Mouse (Mus musculus): ENCODE data around the gene Rgs16. TPM values are rescaled to one million over a fixed set of nuclear protein-coding genes. Genes with fewer than 3 reads are reported as not detected.

Gene Rgs16
- total RNA-seq (2021): 1 to 10 TPM; 6.8 to 6.9 TPM
- long read RNA-seq, partial matches to known transcripts: 0 of 2 reads
- long read RNA-seq, other reads (novel, unspliced or antisense): 0 of 2 reads

DNA sequence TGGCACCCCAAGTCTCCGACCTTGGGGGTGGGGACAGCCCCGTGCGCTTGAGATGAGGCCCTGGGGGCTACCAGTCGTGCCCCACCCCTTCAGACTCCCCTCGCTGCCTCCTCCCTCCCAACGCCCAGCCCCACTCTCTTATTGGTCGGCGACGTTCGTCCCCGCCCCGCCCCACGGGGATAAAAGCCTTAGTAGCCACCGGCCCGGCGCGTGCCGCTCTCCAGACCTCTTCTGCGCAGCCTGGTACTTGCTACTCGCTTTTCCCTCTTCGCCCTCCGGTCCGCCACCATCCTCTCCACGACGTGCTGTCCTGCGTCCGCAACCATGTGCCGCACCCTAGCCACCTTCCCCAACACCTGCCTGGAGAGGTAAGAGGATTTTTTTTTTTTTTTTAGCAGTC is at the start of gene Rgs16:
Rgs16 (plus strand) TSS at position 205 of the 400 bp plus-strand sequence.
- DNase-seq (ENCODE audit: low spot score in 2 of 2): peak in 1 of 2 experiments; percentile 58

DNA sequence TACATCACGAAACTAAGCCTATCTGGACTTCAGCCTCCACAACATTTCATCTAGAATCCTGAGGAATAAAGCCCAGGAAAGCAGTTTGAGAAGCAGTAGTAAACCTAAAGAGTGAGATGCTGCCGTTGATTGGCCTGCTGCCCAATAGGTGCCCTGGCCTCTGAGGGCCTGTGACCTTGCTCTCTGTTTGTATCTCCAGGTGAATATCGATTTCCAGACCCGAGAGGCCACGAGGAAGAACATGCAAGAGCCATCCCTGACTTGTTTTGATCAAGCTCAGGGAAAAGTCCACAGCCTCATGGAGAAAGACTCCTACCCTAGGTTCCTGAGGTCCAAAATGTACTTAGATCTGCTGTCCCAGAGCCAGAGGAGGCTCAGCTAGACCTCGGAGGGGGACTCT is 47.6 kb upstream of the Rgs16 start:
- DNase-seq (ENCODE audit: low spot score in 2 of 2): no peak

DNA sequence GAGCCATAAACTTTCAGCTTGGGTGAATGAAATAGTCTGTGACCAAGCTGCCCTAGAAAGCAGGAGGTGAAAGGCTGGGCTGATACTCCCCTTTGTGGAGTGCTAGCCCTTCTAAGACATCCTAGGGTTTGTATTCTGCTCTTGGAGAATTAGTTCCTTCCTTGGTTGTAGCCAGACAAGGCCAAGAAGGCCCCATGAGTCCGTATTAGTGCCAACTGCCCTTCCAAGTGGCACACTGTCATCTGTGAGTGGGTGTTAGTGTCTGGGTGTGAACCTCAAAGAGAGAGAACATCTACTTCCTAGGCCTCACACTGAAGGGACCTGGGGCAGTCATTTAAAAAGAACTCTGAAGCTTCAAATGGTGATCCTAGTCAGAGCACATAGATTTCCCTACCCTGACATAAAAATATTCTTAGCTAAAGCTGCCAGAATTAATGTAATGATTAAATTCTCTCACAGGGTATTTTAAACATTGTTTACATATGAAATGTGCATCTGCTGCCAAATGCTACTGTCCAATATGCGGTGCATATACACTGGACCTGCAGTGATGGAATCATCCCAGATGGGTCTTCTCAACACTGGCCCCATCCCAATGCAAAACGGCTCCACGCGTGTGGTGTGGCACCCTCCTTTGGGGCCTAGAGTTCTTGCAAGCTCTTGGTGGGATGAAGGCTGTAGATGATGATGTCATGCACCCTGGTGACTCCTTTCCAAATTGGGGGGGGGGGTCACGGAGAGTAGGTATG is 45.6 kb upstream of the Rgs16 start:
- DNase-seq (ENCODE audit: low spot score in 2 of 2): no peak

DNA sequence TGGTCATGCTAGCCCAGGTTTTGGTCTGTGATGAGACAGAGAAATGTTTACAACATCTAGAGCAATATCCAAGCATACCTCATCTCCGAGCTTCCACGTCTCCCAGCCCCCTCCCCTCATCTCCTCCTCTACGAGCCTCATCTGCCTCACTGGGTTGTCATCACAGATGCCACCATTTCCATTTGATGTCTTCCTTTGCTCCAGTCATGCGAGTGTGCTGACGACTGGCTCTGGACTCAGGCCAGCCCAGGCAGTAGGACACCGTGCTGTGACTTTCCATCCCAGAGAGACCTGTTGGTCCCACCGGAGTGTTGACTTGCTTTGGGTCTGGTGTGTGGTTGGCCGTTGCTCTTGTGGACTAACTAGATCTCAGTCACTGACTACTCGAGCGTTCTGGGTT is 44.8 kb upstream of the Rgs16 start:
- DNase-seq (ENCODE audit: low spot score in 2 of 2): no peak

DNA sequence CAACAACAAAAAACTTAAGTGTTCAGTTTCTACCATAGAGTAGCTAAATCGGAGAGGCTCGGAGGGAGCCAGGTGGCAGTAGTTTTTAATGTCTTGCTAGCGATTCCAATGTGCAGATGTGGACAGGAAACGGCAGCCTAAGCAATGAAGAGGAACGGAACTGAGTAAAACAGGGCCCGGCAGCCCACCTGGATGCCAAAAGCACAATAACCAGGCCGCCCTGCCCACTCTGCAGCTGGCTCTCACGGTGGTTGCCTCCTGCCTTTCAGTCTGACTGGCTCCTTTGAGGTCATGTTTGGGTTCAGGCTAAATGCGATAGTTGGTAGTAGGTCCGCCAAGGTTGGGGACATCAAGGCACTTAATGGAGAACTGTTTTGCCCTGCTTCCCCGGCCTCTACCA is 44.1 kb upstream of the Rgs16 start:
- no peak for DNase-seq (ENCODE audit: low spot score in 2 of 2)

DNA sequence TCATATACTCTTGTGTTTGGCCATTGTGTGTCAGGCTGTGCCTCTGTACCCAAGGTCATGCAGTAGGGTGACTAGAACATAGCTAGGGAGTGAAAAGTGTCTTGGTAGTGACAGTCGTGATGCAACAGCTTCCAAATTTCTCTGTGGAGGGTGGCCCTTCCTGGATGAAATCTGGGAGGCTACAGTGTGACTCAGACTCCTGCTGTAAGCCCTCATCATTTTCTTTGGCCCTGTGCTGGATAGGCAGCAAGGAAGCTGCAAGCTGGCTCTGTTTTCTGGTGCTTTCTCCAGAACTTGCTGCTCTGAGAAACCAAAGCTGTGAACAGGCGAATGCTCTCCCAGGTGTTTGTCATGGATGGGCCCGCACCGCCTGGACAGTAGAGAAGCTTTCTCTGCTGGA is 43.6 kb upstream of the Rgs16 start:
- no peak for DNase-seq (ENCODE audit: low spot score in 2 of 2)

DNA sequence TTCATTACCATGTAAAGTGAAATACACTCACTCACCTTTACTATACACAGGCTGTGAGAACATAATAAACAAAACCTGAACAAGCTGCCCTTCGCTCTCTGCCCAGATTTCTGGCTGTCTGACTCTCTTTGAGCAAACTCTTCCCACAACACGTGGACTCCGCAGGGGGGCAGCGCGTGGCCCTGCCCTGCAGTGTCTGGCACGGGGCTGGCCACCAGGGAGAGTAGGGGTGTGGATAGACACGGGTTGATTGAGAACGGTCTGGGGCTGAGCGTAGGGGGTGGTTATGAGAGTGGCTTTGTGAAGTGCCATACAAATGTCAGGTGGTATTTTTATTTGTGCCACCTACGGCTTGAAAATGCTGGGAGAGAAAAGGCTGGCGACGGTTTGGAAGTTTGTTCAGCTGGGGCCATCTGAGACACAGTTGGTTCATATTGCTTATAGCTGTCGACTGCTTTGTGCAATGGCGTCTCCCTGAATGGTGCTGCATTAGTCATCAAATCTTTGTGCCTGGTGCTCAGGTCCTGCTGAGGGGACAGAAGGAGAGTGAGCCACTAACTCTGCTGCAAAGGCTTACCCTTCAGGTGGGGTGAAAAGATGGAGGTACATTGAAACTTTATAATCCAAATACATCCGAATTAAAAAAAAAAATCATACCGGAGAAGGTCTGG is 42.4 kb upstream of the Rgs16 start:
- DNase-seq (ENCODE audit: low spot score in 2 of 2): peak in 1 of 2 experiments; percentile 32

DNA sequence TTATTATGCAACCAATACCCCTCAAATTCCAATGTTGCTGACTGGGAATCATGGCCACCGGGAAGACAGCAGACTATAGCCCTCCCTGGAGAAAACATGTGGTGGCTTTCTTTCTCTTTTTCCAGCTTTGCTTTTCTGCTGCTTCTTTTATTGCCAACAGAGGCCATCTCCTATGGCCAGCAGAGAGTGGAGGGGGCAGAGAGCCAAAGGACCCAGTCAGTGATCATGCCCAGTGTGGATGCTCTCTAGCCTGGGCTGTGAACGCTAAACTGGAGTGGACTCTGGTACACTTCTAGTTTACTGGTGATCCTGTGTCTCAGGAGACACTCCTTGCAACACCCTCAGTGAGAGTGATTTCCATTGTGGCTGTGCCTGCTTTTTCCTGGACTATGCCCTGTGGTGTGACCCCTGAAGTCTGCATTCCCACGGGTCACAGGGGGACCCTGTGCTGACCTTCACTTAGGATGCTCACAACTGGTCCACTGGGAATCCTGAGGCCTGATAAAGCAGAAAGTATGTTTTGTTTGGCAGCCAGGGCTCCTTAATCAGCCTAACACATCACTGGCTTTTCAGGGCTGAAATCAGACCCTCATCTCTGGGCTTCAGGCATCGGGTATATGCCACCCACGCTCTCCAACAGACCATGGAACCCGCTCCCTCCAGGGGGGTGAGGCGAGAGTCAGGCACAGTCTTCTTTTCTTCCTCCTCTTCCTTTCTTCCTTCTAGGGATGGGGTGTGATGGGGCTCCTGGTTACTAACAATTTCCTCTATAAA is 41.7 kb upstream of the Rgs16 start:
- no peak for DNase-seq (ENCODE audit: low spot score in 2 of 2)

DNA sequence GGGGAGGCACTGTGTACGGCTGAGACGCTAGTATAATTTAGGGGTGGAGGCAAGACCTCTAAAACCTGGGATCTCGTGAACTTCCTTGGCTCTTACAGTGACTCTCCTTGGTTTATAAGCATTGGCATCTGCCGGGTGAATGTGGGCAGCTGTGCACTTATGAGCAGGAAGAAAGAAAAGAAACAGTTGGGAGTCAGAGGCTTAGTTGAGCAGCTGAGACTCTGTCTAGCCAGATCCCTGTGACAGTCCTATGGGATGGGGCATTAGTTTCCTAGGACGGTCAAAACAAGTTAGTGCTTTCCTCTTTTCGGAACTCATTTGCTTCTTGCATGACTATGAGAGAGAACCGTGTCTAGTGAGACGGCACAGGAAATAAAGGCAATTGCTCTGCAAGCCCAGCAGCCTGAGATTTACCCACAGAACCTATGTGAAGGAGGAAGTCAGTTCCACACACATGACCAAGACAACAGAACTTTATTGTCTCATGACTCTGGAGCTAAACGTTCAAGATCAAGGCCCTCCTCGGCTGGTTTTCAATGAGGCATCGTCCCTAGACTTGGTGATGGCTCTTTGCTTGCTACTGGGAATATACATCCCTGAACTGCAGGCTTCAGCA is 39.6 kb upstream of the Rgs16 start:
- no peak for DNase-seq (ENCODE audit: low spot score in 2 of 2)

DNA sequence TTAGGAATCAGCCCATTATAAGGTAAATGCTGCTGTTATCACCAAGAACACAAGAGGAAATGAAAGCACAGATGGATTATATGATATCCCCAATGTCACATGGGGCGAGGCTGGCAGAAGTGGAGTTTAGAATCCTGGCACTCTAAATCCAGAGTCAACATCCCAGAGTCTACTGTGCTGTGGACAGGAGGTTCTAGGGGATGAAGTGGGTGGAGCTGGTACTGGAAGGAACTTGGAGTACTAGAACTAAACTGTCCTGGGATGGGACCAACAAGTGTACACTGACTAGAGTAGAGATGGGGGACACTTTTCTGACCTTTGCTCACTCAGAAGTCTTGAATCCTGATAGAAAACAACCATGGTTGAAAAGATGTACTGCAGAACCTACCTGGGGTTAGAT is 38.7 kb upstream of the Rgs16 start:
- DNase-seq (ENCODE audit: low spot score in 2 of 2): no peak

DNA sequence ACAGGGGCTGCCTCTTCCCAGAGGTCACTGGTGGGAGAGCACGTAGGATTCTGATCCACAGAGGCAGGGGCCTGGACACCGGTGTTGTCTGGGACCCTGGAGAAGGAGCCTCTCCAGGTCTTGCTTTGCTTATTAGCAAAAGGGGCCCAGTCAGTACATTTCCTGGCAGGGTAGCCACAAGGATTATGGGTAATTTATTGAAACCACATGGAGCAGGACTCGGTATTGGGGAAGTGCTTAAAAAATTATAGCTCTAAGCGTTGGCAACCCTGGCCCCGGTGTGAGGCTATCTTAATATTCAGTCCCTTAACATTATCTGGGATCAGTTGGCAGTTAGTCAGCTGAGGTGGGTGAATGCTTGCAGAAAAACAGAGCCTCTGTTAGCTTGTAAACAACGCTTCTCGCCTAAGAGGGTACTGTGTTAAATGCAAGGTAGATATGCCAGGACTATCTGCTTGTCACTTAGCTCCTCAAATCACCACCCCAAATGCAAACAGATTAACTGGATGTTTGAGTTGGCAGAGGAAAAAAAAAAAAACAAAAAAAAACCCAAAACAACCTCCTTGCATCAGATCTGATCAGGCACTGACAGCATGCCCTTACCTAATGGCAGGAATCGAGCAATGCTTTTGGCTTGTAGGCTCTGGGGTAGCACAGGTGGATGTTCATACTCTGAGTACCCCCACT is 37.8 kb upstream of the Rgs16 start:
- no peak for DNase-seq (ENCODE audit: low spot score in 2 of 2)

DNA sequence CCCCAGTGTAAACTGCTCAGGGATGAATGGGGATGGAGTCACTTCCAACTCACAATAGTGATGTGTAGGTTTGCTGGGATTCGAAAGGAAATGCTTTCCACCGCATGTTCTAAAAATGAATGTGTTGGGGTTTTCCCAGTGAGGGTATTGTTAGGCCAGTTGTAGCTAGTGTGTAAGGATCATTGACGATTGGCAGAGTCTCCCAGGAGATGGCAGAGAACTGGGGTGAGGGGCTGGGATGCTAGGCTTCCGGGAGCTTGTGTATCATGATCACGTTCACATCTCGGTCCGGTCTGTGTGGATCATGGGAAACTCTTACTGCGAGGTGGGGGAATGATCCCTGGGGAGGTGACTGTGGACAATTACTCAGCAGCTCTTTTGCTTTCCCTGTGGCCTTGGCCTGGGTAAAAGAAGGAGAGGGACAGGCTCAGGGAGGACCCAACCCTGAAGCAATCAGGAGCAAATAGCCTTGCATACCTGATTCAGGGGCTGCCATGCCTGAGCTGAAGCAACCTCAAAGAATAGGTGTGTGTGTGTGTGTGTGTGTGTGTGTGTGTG is 37.2 kb upstream of the Rgs16 start:
- no peak for DNase-seq (ENCODE audit: low spot score in 2 of 2)

DNA sequence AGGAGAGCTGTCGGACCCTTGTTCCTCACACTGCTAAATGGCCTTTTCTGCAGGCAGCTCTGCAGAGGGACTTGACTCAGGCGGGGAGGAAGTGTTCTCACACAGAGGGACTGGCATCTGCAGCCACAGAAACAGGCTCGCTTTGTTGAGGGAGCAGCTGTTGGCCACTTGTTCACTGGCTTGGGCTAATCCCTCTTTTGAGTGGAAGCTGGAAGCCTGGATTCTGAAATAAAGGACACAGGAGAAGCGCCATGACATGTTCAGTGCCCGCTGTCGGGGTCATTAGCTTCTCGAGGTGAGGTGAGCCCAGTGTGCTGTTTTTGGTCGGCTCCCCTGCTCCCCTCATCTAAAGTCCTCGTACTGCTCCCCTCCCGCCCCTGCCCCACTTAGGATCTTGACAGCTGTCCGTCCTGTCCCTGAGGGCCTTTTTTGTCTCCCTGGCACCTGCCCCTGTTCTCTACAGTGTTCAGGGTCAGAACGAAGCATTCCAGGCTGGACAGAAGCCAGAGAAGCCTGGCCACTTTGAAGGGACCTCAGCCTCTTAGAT is 36.6 kb upstream of the Rgs16 start:
- DNase-seq (ENCODE audit: low spot score in 2 of 2): peak; percentile 35 to 54

DNA sequence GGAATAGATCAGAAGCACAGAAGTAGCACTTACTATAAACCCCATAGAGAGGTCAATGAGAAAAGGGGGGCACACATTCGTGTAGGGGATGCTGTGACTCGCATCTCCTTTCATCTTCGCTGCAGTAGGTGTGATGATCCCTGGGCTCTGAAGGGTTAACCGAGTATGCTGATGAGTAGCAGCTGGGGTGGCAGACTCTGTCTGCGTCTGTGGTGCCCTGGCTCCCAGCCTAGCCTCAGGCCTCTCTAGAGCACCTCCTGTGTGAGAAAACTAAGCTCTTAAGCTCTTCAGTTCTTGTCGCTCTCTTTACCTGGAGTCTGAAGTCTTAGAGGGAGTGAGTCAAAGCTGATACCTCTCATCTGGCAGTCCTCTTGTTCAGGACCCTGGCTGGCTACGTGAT is 36.0 kb upstream of the Rgs16 start:
- no peak for DNase-seq (ENCODE audit: low spot score in 2 of 2)

DNA sequence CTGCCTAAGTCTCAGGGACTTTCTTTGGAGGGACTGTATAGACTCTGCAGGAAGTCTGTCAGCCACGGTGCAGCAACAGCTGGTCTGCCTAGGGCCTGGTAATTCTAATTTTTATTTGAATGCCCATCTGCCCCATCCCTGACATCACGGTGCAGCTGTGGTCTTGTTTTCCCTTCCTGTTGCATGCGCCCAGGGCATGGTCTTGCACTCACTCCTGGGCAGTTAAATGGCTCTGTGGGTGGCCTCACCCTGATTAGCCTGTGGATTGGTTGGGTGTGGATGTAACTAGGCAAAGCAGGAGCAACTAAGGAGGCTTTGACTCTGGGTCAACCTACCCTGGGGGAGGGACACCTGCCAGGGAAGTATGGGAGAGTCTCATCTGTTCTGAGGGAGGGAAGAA is 35.2 kb upstream of the Rgs16 start:
- no peak for DNase-seq (ENCODE audit: low spot score in 2 of 2)

DNA sequence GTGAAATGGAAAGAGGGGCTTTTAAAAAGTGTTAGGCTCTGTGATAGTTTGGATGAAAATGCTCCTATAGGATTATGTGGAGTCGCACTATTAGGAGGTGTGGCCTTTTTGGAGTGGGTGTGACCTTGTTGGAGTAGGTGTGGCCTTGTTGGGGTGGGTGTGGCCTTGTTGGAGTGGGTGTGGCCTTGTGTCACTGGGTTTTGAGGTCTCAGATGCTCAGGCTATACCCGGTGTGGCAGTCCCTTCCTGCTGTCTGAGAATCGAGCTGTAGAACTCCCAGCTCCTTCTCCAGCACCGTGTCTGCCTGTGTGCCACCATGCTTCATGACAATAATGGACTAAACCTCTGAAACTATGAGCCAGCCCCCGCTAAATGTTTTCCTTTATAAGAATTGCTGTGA is 31.5 kb upstream of the Rgs16 start:
- DNase-seq (ENCODE audit: low spot score in 2 of 2): no peak

DNA sequence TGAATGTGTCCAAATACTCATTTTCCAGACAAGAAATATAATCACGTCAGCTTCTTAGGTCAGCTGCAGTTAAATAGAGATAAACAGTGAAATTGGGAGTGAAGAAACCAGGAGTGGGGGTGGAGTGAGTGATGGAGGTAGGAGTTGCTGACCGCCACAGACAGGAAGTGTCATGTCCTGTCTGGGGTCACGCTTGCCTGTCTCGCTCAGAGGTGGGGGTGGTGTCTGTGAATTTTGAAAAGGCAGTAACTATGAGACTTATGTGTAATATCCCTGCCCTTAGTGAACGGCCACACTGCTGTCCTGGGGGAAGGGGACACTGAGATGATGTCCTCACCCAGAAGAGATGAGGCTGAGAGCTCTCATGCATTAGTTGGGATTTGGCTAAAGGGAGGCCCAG is 30.7 kb upstream of the Rgs16 start:
- DNase-seq (ENCODE audit: low spot score in 2 of 2): no peak

DNA sequence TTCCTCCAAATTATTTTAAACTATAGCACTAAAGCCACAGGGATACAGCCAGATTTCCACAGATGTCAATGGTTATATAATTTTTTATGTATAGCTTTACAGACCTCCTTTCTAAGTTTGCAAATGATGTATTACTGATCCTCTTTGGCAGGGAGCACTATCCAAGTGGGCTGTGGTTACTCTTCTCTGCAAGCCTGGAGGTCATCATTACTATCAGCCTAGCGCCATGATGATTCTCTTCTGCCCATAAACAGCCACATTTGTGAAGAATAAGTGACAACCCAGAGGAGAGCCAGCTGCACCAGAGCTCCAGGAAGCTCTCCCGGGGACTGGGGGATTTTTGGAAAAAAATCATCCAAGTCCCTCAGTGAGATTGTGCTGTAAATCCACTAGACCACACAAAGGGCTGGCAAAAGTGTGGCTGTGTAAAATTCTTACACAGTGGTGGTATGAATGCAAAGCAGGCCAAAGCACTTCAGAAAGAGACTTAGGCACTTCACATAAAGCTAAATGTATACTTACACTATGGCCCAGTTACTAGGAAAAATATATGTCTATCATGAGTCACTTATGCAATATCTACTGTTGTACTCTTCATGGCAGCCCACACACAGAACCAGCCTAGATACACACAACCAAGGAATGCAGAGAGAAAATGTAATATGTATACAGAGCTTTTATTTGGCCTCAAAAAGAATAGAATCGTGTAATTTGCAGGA is 28.4 kb upstream of the Rgs16 start:
- DNase-seq (ENCODE audit: low spot score in 2 of 2): no peak

DNA sequence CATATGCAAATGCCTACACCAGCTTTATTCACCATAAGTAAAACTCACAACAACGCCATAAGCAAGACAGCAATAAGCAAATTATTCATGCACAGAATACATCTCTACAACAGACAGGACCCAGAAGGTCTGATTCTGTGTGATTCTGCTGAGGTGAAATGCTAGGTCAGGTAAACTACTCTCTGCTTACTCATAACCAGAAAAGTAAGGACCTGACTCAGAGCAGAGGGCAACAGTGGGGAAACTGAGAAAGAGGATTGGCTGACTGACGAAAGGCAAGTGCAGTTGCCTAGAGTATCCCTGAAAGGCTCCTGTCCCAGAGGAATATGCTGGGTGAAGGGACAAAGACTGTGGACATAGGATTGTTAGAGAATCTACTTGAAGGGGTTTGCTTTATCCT is 27.5 kb upstream of the Rgs16 start:
- DNase-seq (ENCODE audit: low spot score in 2 of 2): no peak

DNA sequence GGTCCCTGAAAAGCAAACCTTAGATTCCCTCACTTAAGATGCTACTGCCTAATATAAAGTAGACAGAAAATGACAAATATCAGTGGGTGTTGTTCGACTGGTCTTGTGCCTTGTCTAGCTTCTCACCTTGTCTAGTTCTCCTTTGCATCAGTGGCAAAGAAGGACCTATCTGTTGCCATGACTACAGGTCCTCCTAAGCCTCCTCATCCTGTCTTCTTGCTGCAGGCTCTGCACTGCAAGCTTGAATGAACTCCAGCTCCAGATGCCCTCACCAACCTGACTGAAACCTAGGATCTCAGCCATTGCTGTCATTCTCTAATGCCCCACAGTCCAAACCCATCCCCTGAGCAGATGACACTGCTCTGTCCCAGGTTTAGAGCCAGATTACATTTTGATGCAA is 22.2 kb upstream of the Rgs16 start:
- DNase-seq (ENCODE audit: low spot score in 2 of 2): no peak

Data from layer of hippocampus, adult 18-20 months (tissue).